Mouse (Mus musculus): ENCODE results near the gene Rap1gap2. TPM values are rescaled to one million over a fixed set of nuclear protein-coding genes. Genes with fewer than 3 reads are reported as not detected.
A peak's percentile ranks its signal among the peaks of the same experiment; 100 is the strongest.

Gene Rap1gap2
- polyA plus RNA-seq, 1 experiment from 2014 or later = 9.9 TPM

GRCm38 (mm10) chr11:74457194-74457593 is 153.5 kb downstream of the Rap1gap2 start:
- Histone ChIP-seq H3K4me2 (ENCODE audit: low read depth, low read length) (no peak overlapping the region), H3K27ac (ENCODE audit: low read depth, low read length) (no peak overlapping the region), H3K9me3 (ENCODE audit: control insufficient read depth, low read length) (no peaks in the 10 kb centered on the region), H3K36me3 (ENCODE audit: control insufficient read depth, insufficient read depth, low read length) (no peaks in the 10 kb centered on the region), H3K27me3 (ENCODE audit: control insufficient read depth, insufficient read depth, low read length) (no peaks in the 10 kb centered on the region), H3K4me3 (ENCODE audit: low read depth, low read length) (no peak overlapping the region), H3K9ac (replicated peaks; ENCODE audit: low read depth, low read length) (no peak overlapping the region), H3K4me1 (ENCODE audit: control insufficient read depth, insufficient read depth, low read length) (no peaks in the 10 kb centered on the region)
- ATAC-seq (ENCODE audit: low read depth) = no peak
- WGBS = 63% methylated on average over 10 of the region's 10 CpGs

DNA sequence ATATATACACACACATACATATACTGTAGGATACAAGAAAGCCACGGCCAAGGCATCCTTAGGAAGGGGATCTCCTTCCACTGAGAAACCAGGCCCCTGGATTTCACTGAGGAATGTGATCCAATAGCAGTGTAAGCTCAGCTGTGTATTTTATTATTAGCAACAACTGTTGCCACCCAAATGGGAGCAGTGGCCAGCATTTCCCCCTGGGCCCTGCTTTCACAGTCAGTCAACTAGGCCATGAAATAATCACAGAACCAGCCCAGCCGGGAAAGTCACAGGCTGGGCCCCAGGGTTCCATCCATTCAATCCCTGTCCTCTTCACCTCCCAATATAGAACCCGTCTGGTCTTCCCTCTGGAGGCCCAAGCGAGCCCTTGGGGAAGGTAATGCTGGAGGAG is 162.2 kb downstream of the Rap1gap2 start:
- H3K36me3 ChIP-seq (ENCODE audit: control insufficient read depth, insufficient read depth, low read length) = no peaks in the 10 kb centered on the region
- WGBS = 55% methylated on average over 4 of the region's 4 CpGs
- no peaks in the 10 kb centered on the region for H3K9me3 ChIP-seq (ENCODE audit: control insufficient read depth, low read length)
- H3K9ac ChIP-seq (replicated peaks; ENCODE audit: low read depth, low read length) = no peak overlapping the region
- no peak for ATAC-seq (ENCODE audit: low read depth)
- no peaks in the 10 kb centered on the region for H3K4me1 ChIP-seq (ENCODE audit: control insufficient read depth, insufficient read depth, low read length)
- H3K4me3 ChIP-seq (ENCODE audit: low read depth, low read length) = no peak overlapping the region
- no peaks in the 10 kb centered on the region for H3K27me3 ChIP-seq (ENCODE audit: control insufficient read depth, insufficient read depth, low read length)
- H3K4me2 ChIP-seq (ENCODE audit: low read depth, low read length) = no peak overlapping the region
- no peak overlapping the region for H3K27ac ChIP-seq (ENCODE audit: low read depth, low read length)

GRCm38 (mm10) chr11:74447991-74448403 is 162.7 kb downstream of the Rap1gap2 start:
- no peak for ATAC-seq (ENCODE audit: low read depth)
- WGBS = 94% methylated on average over 6 of the region's 6 CpGs
- H3K27ac ChIP-seq (ENCODE audit: low read depth, low read length) = no peak overlapping the region
- H3K27me3 ChIP-seq (ENCODE audit: control insufficient read depth, insufficient read depth, low read length) = no peaks in the 10 kb centered on the region
- H3K36me3 ChIP-seq (ENCODE audit: control insufficient read depth, insufficient read depth, low read length) = no peaks in the 10 kb centered on the region
- no peak overlapping the region for H3K4me3 ChIP-seq (ENCODE audit: low read depth, low read length)
- H3K9ac ChIP-seq (replicated peaks; ENCODE audit: low read depth, low read length) = no peak overlapping the region
- no peaks in the 10 kb centered on the region for H3K4me1 ChIP-seq (ENCODE audit: control insufficient read depth, insufficient read depth, low read length)
- H3K4me2 ChIP-seq (ENCODE audit: low read depth, low read length) = no peak overlapping the region
- no peaks in the 10 kb centered on the region for H3K9me3 ChIP-seq (ENCODE audit: control insufficient read depth, low read length)

DNA sequence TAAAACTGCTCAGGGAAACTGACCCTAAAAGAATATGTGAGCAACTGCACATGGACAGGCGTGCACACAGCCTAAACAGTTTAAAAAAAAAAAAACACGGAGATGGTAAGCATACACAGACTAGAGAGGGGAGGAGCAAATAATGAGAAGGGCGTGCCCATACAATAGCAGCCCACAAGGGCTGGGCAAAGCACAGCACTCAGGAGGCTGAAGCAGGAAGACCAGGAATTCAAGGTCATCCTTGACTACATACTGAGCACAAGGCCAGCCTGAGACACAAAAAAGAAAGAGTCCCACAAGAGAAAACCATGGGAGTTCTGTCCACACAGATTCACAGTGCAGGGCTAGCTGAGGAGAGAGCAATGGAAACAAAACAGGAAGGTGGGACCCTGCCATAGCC is 165.1 kb downstream of the Rap1gap2 start:
- WGBS = 82% methylated on average over 3 of the region's 3 CpGs
- no peaks in the 10 kb centered on the region for H3K27me3 ChIP-seq (ENCODE audit: control insufficient read depth, insufficient read depth, low read length)
- no peak overlapping the region for H3K4me3 ChIP-seq (ENCODE audit: low read depth, low read length)
- H3K9ac ChIP-seq (replicated peaks; ENCODE audit: low read depth, low read length) = no peak overlapping the region
- no peak for ATAC-seq (ENCODE audit: low read depth)
- no peaks in the 10 kb centered on the region for H3K36me3 ChIP-seq (ENCODE audit: control insufficient read depth, insufficient read depth, low read length)
- no peaks in the 10 kb centered on the region for H3K4me1 ChIP-seq (ENCODE audit: control insufficient read depth, insufficient read depth, low read length)
- H3K27ac ChIP-seq (ENCODE audit: low read depth, low read length) = no peak overlapping the region
- H3K4me2 ChIP-seq (ENCODE audit: low read depth, low read length) = no peak overlapping the region
- no peaks in the 10 kb centered on the region for H3K9me3 ChIP-seq (ENCODE audit: control insufficient read depth, low read length)

- no peak for ATAC-seq (ENCODE audit: low read depth)
- no peaks in the 10 kb centered on the region for H3K4me1 ChIP-seq (ENCODE audit: control insufficient read depth, insufficient read depth, low read length)
- H3K36me3 ChIP-seq (ENCODE audit: control insufficient read depth, insufficient read depth, low read length) = no peaks in the 10 kb centered on the region
- H3K4me3 ChIP-seq (ENCODE audit: low read depth, low read length) = no peak overlapping the region
- no peaks in the 10 kb centered on the region for H3K27me3 ChIP-seq (ENCODE audit: control insufficient read depth, insufficient read depth, low read length)
- H3K9me3 ChIP-seq (ENCODE audit: control insufficient read depth, low read length) = no peaks in the 10 kb centered on the region
- 88% methylated on average over 5 of the region's 5 CpGs for WGBS
- H3K4me2 ChIP-seq (ENCODE audit: low read depth, low read length) = no peak overlapping the region
- no peak overlapping the region for H3K27ac ChIP-seq (ENCODE audit: low read depth, low read length)
- no peak overlapping the region for H3K9ac ChIP-seq (replicated peaks; ENCODE audit: low read depth, low read length)
Measured at GRCm38 (mm10) chr11:74443924-74444256, 166.8 kb downstream of the Rap1gap2 start.

- Histone ChIP-seq H3K9ac (replicated peaks; ENCODE audit: low read depth, low read length) (no peak overlapping the region), H3K27ac (ENCODE audit: low read depth, low read length) (no peak overlapping the region), H3K27me3 (ENCODE audit: control insufficient read depth, insufficient read depth, low read length) (no peaks in the 10 kb centered on the region), H3K4me3 (ENCODE audit: low read depth, low read length) (no peak overlapping the region), H3K36me3 (ENCODE audit: control insufficient read depth, insufficient read depth, low read length) (no peaks in the 10 kb centered on the region), H3K9me3 (ENCODE audit: control insufficient read depth, low read length) (no peaks in the 10 kb centered on the region), H3K4me1 (ENCODE audit: control insufficient read depth, insufficient read depth, low read length) (no peaks in the 10 kb centered on the region), H3K4me2 (ENCODE audit: low read depth, low read length) (no peak overlapping the region)
- 84% methylated on average over 6 of the region's 6 CpGs for WGBS
- ATAC-seq (ENCODE audit: low read depth) = no peak
Measured at GRCm38 (mm10) chr11:74443147-74443923, 167.4 kb downstream of the Rap1gap2 start.

- H3K27ac ChIP-seq (ENCODE audit: low read depth, low read length) = no peak overlapping the region
- H3K9me3 ChIP-seq (ENCODE audit: control insufficient read depth, low read length) = no peaks in the 10 kb centered on the region
- no peak overlapping the region for H3K4me2 ChIP-seq (ENCODE audit: low read depth, low read length)
- no peaks in the 10 kb centered on the region for H3K36me3 ChIP-seq (ENCODE audit: control insufficient read depth, insufficient read depth, low read length)
- 85% methylated on average over 4 of the region's 4 CpGs for WGBS
- no peak overlapping the region for H3K4me3 ChIP-seq (ENCODE audit: low read depth, low read length)
- no peak overlapping the region for H3K9ac ChIP-seq (replicated peaks; ENCODE audit: low read depth, low read length)
- no peaks in the 10 kb centered on the region for H3K4me1 ChIP-seq (ENCODE audit: control insufficient read depth, insufficient read depth, low read length)
- H3K27me3 ChIP-seq (ENCODE audit: control insufficient read depth, insufficient read depth, low read length) = no peaks in the 10 kb centered on the region
- ATAC-seq (ENCODE audit: low read depth) = no peak
Measured at GRCm38 (mm10) chr11:74442396-74442795, 168.3 kb downstream of the Rap1gap2 start.

DNA sequence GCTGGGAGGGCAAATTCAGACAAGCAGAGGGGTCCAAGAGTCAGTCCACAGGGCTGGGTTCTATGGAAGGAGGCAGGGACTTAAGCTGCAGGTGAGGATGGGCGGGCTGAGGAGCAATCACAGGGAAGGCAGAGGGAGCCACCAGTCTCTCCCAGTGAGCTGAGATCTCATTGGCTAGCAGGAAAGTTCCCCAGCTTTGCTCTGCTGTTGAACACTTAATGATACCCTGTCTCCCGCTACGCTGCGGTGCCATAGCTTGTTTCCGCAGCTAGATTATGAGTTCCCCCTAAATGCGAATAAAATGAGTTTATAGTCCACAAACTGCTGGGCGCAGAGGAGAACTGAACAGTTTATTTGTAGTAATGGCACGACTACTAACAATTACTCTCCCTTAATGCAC is 170.6 kb downstream of the Rap1gap2 start:
- Histone ChIP-seq H3K4me2 (ENCODE audit: low read depth, low read length) (no peak overlapping the region), H3K9ac (replicated peaks; ENCODE audit: low read depth, low read length) (no peak overlapping the region), H3K27ac (ENCODE audit: low read depth, low read length) (no peak overlapping the region), H3K27me3 (ENCODE audit: control insufficient read depth, insufficient read depth, low read length) (no peaks in the 10 kb centered on the region), H3K4me1 (ENCODE audit: control insufficient read depth, insufficient read depth, low read length) (no peaks in the 10 kb centered on the region), H3K4me3 (ENCODE audit: low read depth, low read length) (no peak overlapping the region), H3K9me3 (ENCODE audit: control insufficient read depth, low read length) (no peaks in the 10 kb centered on the region), H3K36me3 (ENCODE audit: control insufficient read depth, insufficient read depth, low read length) (no peaks in the 10 kb centered on the region)
- 54% methylated on average over 8 of the region's 8 CpGs for WGBS
- ATAC-seq (ENCODE audit: low read depth) = peak; percentile 49

DNA sequence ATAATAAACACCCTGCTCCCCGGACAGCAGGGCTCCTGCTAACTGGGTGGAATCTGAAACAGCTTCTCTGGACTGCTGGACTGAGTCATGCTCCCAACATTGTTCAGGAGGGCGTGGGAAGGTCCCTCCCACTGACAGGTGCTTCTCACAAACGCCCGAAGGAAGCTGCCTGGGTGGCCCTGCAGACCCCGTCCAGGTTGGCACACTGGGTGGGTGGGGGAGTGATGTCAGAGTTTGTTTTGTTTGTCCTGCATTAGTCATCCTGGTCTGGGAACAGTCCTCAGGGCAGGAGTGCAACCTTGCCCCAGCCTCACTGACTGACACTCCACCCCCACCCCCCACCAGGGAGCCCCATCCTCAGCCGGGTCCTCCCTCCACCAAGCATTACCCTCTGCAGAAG is 171.5 kb downstream of the Rap1gap2 start:
- WGBS = 65% methylated on average over 6 of the region's 6 CpGs
- H3K36me3 ChIP-seq (ENCODE audit: control insufficient read depth, insufficient read depth, low read length) = no peaks in the 10 kb centered on the region
- no peaks in the 10 kb centered on the region for H3K9me3 ChIP-seq (ENCODE audit: control insufficient read depth, low read length)
- H3K27me3 ChIP-seq (ENCODE audit: control insufficient read depth, insufficient read depth, low read length) = no peaks in the 10 kb centered on the region
- H3K4me3 ChIP-seq (ENCODE audit: low read depth, low read length) = no peak overlapping the region
- no peaks in the 10 kb centered on the region for H3K4me1 ChIP-seq (ENCODE audit: control insufficient read depth, insufficient read depth, low read length)
- H3K9ac ChIP-seq (replicated peaks; ENCODE audit: low read depth, low read length) = no peak overlapping the region
- H3K27ac ChIP-seq (ENCODE audit: low read depth, low read length) = no peak overlapping the region
- H3K4me2 ChIP-seq (ENCODE audit: low read depth, low read length) = no peak overlapping the region
- no peak for ATAC-seq (ENCODE audit: low read depth)
